Mouse (Mus musculus): Measurements from ENCODE around the gene Tmem30a. TPM values are rescaled to one million over a fixed set of nuclear protein-coding genes. Genes with fewer than 3 reads are reported as not detected.

Tmem30a gene
- total RNA-seq (2021): 10 to 100 TPM; 42.4 to 45.3 TPM
- long read RNA-seq, experiment 1, transcript Tmem30a-201 (7 exons, 3,658 nt): major isoform, 147 of 155 reads
- long read RNA-seq, experiment 1, partial matches to known transcripts: 0 of 155 reads
- long read RNA-seq, experiment 1, other reads (novel, unspliced or antisense): 6 of 155 reads
- long read RNA-seq, experiment 2, transcript Tmem30a-201 (7 exons, 3,658 nt): major isoform, 146 of 158 reads
- long read RNA-seq, experiment 2, partial matches to known transcripts: 1 of 158 reads
- long read RNA-seq, experiment 2, other reads (novel, unspliced or antisense): 9 of 158 reads

GRCm38 (mm10) chr9:79792841-79793835 is at the start of gene Tmem30a:
Gene Tmem30a, minus strand, starts transcription at chr9:79793507.
- peak; percentile 94 for DNase-seq

- no peak for DNase-seq
Observed at GRCm38 (mm10) chr9:79842615-79843014, 49.3 kb upstream of the Tmem30a start.

- DNase-seq: no peak
Observed at GRCm38 (mm10) chr9:79842028-79842427, 48.7 kb upstream of the Tmem30a start.

GRCm38 (mm10) chr9:79831294-79831693 is 38.0 kb upstream of the Tmem30a start:
- no peak for DNase-seq

DNA sequence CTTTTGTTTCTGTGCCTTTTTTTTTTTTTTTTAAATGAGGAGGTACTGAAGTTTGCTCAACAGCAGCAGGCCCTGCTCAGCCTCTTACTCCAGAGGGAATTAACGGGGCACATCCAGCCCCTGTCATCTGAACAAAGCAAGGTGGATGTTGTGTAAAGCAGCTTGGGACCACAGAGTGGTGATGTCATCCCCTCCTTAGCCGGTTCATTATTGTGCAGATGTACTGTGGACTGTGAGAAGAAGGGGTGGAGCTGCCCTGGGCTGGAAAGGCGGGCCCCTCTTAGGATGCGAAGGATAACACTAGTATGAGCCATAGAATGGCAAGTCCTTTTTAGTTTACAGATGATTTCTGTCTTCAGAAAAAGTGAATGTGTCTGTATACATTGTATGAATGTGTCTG is 37.6 kb upstream of the Tmem30a start:
- DNase-seq: no peak

DNA sequence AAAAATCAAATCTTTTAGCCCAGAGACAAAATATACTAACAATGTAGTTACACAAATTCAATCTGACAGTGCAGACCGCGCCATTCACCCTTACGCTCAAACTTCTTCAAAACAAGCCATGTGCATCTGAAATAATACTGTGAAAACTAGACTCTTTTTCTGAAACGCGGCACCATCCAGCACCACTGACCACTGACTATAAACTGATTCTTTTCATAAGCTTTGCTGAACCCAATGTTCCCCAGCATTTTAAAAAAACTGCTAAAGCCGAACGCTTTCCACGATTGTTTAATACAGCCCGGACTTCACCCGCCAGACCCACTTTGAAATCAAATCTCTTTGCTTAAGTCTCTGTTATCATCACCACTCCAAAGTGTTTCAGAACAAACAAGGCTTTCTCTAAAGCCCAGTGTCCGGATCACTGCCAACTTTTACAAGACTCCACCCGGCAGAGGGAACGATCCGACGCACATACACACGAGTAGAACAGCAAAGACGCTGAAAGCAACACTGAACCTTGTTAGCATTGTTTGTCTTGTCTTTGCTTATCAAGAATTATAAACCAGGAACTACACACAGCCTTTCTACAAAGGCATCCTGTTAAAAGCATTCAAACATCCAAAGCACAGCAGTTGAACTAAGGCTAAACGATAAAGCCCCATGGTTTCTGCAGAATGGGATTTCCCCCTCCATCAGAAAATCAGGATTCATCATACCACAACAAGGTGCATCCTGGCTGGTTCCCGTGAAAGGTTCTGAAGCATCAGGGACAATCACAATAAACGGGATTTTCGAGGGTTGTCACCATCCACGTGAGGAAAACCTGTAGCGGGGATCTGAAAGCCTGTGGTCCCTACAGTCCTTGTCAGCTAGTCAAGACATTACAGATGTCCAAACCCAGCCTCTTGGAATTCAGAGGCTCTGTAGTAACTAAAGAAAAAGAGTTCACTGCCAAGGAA is 36.8 kb upstream of the Tmem30a start:
- no peak for DNase-seq

DNA sequence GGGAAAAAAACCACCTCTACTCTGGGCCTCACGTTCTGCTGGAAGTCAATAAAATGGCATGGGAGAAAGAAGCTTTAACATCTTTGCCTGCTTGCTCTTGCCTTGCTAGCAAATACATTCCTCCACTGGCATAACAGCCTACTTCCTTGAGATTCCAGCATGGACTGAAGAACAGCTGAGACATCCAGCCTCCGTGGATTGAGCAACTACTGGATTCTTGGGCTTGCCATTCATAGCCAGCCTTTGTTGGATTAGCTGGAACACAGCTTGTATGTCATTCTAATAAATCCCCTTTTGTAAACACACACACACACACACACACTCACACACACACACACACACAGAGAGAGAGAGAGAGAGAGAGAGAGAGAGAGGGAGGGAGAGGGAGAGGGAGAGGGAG is 33.8 kb upstream of the Tmem30a start:
- DNase-seq: no peak

- no peak for DNase-seq
Observed at GRCm38 (mm10) chr9:79825526-79825925, 32.2 kb upstream of the Tmem30a start.

DNA sequence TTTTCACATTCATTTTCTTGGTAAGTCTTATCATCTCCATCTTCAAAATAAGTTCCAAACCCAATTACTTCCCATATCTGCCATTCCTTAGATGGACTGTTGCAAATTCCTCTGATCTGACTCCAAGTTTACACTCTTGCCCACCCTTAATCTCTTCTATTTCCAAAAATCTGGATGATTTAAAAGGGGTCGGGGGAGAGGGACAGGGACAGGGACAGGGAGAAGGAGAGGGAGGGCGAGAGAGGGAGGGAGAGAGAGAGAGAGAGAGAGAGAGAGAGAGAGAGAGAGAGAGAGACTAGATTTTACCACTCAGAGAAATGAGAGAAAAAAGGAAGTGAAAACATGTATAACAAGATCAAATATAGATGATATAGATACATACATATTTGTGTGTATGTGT is 30.5 kb upstream of the Tmem30a start:
- no peak for DNase-seq

- no peak for DNase-seq
Observed at GRCm38 (mm10) chr9:79823438-79823837, 30.1 kb upstream of the Tmem30a start.

- DNase-seq: no peak
Observed at GRCm38 (mm10) chr9:79816464-79816863, 23.2 kb upstream of the Tmem30a start.

DNA sequence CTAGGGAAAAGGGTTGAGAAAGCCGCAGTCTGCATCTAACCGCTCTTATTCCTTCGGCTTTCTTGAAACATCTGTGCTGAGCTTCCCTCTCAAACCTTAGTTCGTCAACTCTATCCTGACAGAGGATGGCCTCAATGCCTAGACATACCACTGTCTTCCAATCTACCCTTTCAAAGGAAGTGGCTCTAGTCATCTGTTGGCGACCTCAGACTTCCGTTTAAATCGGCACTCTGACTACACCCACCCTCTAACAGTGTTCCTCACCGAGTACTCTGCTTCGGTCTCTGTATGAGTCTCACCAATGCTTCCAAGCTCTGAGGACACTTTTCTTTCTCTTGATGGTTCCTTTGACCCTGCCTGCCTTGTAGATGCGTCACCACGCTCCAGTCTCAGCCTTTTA is 22.7 kb upstream of the Tmem30a start:
- no peak for DNase-seq

DNA sequence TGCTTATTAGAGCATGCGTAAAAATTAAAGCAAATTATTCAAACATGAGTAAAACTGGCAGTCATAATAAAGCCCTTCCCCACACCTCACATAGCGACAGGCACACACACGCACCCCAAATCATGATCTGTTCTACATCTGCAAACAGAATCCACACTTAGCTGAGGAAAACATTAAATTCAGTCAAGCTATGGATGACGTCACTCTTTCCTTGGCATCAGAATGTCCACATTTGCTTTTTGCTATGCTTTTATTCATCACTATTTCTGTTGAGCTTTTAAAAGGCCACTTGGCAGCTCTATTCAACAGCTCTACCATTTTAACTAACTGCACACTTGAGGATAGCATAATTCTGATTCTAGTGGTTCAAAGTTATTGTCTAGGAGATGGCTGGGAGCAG is 21.3 kb upstream of the Tmem30a start:
- DNase-seq: no peak

- DNase-seq: no peak
Observed at GRCm38 (mm10) chr9:79810969-79811902, 17.9 kb upstream of the Tmem30a start.

DNA sequence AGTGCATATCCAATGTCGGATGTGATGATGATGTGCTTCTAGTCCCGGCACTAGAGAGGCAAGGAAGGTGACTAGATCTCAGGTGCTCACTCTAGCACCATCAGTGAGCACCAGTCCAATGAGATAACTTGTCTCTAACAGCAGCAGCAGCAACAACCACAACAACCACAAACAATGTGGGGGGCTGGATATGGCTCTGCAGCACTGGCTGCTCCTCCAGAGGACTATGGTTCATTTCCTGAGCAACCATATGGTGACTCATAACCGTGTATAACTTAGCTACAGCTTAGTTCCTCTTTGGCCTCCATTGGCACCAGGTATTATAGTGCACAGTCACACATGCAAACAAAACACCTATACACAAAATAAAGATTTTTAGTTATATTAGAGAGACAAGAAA is 17.2 kb upstream of the Tmem30a start:
- no peak for DNase-seq

DNA sequence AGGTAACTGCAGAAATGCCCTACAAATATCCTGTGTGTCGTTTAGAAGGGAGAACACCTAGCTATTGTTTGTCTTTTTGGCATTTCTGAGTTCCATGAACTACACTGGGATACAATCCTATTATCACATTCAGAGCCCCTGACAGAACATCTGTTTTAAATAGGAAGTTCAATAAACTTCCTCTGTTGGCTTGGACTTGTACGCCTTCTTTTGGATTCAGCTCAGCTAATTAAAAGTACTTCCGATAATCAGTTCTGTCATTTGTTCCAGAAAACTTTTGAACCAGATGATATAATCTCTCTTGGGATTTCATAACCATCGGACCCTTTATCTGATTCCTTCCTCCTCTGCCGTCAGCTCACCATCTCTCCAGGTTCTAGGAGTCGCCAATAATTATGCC is 16.1 kb upstream of the Tmem30a start:
- DNase-seq: no peak

- no peak for DNase-seq
Observed at GRCm38 (mm10) chr9:79807178-79807577, 13.9 kb upstream of the Tmem30a start.

GRCm38 (mm10) chr9:79806317-79807075 is 13.2 kb upstream of the Tmem30a start:
- DNase-seq: no peak

GRCm38 (mm10) chr9:79805426-79805825 is 12.1 kb upstream of the Tmem30a start:
- DNase-seq: no peak

DNA sequence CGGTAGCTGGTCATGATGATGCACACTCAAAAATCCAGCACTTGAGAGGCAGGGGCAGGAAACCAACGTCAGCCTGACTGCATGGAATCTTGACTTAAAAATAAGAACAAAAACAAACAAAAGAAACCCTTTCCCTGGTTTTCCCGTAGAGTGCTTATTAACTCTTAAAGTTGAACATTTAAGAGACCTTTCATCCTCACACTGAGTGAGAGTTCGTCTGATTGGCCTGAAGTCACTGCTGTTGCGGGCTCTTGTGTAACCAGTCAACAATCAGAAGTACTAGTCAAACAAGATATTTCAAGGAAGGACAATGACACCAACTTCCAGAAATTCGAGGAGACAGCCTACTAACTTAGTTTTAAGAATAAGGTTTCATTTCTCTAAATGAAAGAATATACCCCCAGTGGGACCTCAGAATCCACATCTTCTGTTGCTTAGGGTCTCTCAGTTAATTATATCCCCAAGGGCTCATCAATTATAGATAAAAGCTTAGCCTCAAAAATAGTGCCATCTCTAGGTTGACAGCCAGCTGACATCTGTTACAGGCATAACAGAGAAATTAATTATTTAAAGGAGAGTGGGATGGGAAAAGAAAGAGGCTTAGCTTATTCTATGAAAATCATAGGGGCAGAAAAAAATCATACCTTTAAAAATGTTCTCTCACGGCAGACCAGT is 3.3 kb upstream of the Tmem30a start:
- no peak for DNase-seq

Measured in gastrocnemius, postnatal 10 days (tissue).